Mouse (Mus musculus) neural tube, embryonic 12.5 days (tissue): Measurements from ENCODE around the gene Rnf146. TPM values are rescaled to one million over a fixed set of nuclear protein-coding genes. Genes with fewer than 3 reads are reported as not detected.
A peak's percentile ranks its signal among the peaks of the same experiment; 100 is the strongest.

Experiments used
- ATAC-seq: fragments of 200-750 bp; cut with Nextera tagmentation; 2 replicates; pipeline ENCODE4 v1.8.0; 2017; ENCODE audit warnings: low read depth, mild to moderate bottlenecking, moderate TSS enrichment, moderate library complexity; ENCODE audit not compliant: low FRiP score
- H3K27ac ChIP-seq: fragments of 300-500 bp; sonication (generic); 2 replicates; pipeline ENCODE4 v1.5.1; 2016
- H3K27me3 ChIP-seq: fragments of 300-500 bp; sonication (generic); replicated peaks from 2 replicates; pipeline ENCODE4 v1.6.1; 2016; ENCODE audit warnings: mild to moderate bottlenecking
- H3K36me3 ChIP-seq: fragments of 300-500 bp; sonication (generic); 2 replicates; pipeline ENCODE4 v1.6.1; 2016; ENCODE audit warnings: mild to moderate bottlenecking
- H3K4me1 ChIP-seq: fragments of 300-500 bp; sonication (generic); 2 replicates; pipeline ENCODE4 v1.6.1; 2016
- H3K4me2 ChIP-seq: fragments of 300-500 bp; sonication (generic); replicated peaks from 2 replicates; pipeline ENCODE4 v1.6.1; 2016; ENCODE audit warnings: mild to moderate bottlenecking
- H3K4me3 ChIP-seq: fragments of 300-500 bp; sonication (generic); 2 replicates; pipeline ENCODE4 v1.5.1; 2016
- H3K9ac ChIP-seq: fragments of 300-500 bp; sonication (generic); 2 replicates; pipeline ENCODE4 v1.6.1; 2016; ENCODE audit warnings: mild to moderate bottlenecking
- H3K9me3 ChIP-seq: fragments of 300-500 bp; sonication (generic); 2 replicates; pipeline ENCODE4 v1.6.1; 2016; ENCODE audit warnings: mild to moderate bottlenecking
- WGBS: fragments of 180-500 bp; shearing (Covaris S2); methylation state at CpG from one replicate; pipeline ENCODE4 v1.1.7; 2016; 5-methylcytosine and 5-hydroxymethylcytosine counted together
- polyA plus RNA-seq: library from polyadenylated mRNA; unstranded; fragments of >200 nt; fragmentation: Nextera tagmentation; extraction: Ambion mirVana; gene quantifications from 2 replicates; pipeline ENCODE4 v1.2.1, GENCODE M21; 2016

The Rnf146 gene
- polyA plus RNA-seq, 1 experiment from 2014 or later: 74.7 TPM

DNA sequence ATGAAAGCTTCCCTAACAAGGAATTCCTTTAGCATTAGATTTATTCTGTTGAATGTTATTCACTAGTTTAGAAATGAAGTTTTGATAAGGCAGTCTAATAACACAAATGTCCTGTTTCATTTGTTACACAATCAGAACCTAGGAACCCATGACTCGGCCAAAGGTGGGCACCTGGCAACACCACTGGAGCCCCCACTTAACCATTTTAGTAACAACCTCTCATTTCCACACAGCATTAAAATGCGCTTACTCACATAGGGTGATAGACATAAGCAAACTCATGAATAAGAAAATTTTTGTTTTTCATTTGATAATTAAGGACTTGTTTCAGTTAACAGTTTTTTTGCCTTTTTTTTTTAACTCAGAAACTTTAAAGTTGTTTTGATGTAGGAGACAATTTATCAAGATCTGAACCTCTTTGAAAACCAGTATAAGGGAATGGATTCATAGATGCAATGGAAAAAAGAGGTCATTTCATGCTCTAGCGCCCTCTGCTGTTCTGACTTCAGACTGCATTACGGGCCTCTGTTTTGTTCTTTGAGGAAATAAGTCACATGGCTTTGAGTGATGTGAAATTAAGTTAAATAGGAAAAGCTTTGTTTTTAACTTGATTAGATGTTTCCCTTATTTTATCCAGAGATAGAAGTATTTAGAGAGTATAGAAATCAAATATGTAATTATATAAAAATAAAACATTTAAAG lies 23.7 kb downstream of the Rnf146 start:
- Histone ChIP-seq H3K4me3 (no peak overlapping the region), H3K9me3 (no peaks in the 10 kb centered on the region), H3K36me3 (no peaks in the 10 kb centered on the region), H3K27ac (no peak overlapping the region), H3K4me1 (no peaks in the 10 kb centered on the region), H3K4me2 (no peak overlapping the region), H3K27me3 (no peaks in the 10 kb centered on the region), H3K9ac (no peak overlapping the region)
- WGBS: 59% methylated on average over 4 of the region's 4 CpGs
- ATAC-seq: 0 out of 2 replicates have a peak, but pooled peaks have one; percentile 35

DNA sequence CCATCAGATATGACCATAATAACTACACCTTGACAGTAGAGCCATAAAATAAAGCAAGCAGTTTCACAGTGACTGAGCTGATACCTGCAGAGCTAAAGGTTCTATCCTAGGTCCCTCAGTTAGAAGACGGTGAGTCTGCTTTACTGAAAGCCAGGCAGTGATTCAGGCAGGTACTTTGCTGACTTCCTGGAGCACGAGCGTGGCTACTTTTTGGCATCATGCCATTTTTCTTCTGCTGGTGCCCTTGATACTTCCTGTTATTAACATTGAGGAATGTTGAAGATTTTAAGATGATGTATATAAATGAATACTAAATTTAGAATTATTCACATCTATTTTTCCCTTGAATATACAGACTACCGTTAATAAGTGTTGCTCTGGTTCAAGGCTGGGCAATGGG lies 28.4 kb downstream of the Rnf146 start:
- Histone ChIP-seq H3K4me2 (no peak overlapping the region), H3K27ac (no peak overlapping the region), H3K4me3 (no peak overlapping the region), H3K4me1 (no peaks in the 10 kb centered on the region), H3K9me3 (no peaks in the 10 kb centered on the region), H3K36me3 (no peaks in the 10 kb centered on the region), H3K9ac (no peak overlapping the region), H3K27me3 (no peaks in the 10 kb centered on the region)
- WGBS: 79% methylated on average over 4 of the region's 4 CpGs
- no peak for ATAC-seq

DNA sequence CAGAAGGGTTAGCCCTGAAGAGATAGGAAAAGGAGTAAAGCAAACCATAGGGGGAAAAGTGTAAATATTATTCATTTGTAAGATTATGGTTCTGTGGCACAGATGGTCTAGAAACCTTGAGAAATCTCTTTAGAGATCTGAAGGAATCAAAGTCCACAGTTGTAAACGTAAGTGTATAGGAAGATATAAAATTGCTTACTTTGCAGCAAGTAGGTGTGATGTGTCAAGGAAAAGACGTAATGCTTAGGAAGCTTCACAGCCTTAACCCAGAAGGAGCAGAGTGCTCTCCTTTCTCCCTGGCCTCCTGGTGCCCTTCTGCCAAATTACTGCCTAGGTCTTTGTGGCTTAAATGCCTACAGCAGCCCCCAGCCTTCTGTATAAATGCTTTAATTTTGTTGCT lies 37.4 kb downstream of the Rnf146 start:
- no peak overlapping the region for H3K9ac ChIP-seq
- no peak overlapping the region for H3K4me3 ChIP-seq
- no peak for ATAC-seq
- 89% methylated on average over 2 of the region's 2 CpGs for WGBS
- H3K27me3 ChIP-seq: no peaks in the 10 kb centered on the region
- H3K9me3 ChIP-seq: no peaks in the 10 kb centered on the region
- no peaks in the 10 kb centered on the region for H3K36me3 ChIP-seq
- H3K4me1 ChIP-seq: no peaks in the 10 kb centered on the region
- no peak overlapping the region for H3K27ac ChIP-seq
- no peak overlapping the region for H3K4me2 ChIP-seq

DNA sequence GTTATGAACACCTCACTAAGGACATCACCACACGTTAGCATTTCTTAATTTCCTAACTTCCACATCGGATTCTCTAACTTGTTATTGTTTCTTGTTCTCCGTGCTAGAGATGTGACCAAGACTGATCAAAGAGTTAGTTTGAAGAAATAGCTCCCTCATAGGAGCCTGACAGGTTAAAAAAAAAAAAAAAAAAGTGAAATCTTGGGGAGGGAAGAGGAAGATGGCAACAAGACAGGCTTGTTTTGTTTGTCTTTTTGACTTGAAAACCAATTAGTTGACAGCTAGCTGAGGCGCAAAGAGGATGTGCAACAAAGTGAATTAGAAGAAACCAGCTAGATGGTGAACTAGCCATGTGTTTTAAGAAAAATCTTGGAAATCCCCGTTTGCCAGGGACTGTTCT lies 48.3 kb downstream of the Rnf146 start:
- ATAC-seq: 0 out of 2 replicates have a peak, but pooled peaks have one; percentile 0
- Histone ChIP-seq H3K4me3 (peak overlapping the region; percentile 58; the same call in 1 of the 2 replicates), H3K27ac (no peak overlapping the region), H3K36me3 (no peaks in the 10 kb centered on the region), H3K9me3 (no peaks in the 10 kb centered on the region), H3K27me3 (no peaks in the 10 kb centered on the region), H3K4me2 (peak overlapping the region; percentile 68), H3K4me1 (peaks cover 5% of the 10 kb centered on the region; the same call in 1 of the 2 replicates), H3K9ac (peak overlapping the region; percentile 64; the same call in 1 of the 2 replicates)
- WGBS: 44% methylated on average over 5 of the region's 5 CpGs

DNA sequence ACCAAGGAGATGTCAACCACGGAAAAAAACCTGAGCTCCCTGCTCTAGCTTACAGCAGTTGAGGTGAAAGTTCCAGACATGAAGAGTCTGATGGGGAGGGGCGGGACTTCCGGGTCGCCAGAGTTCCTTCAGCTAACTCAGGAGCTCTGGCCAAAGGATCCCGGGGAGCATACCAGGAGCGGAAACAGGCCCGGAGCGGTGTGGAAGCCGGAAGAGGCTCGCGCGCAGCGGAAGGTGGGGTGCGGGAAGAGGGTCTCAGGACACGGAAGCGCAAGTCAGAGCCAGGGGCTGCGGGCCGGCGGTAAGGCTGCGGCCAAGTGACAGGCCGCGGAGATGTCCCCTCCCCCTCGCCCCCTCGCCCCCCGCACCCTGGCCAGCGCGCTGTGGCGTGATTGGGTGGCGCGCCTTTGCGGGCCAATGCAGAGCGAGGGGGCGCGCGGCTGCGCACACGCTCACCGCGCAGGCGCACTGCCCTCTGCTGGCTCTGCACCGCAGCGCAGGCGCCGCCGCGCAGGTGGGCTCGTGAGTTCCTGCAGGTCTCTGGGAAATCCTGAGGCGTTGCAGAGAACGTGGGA lies 49.1 kb downstream of the Rnf146 start, which contains the start of gene Echdc1:
Gene Echdc1 (plus strand): TSS at position 103 of the 575 bp plus-strand sequence.
- peak; percentile 99 for ATAC-seq
- Histone ChIP-seq H3K36me3 (no peaks in the 10 kb centered on the region), H3K27me3 (no peaks in the 10 kb centered on the region)

DNA sequence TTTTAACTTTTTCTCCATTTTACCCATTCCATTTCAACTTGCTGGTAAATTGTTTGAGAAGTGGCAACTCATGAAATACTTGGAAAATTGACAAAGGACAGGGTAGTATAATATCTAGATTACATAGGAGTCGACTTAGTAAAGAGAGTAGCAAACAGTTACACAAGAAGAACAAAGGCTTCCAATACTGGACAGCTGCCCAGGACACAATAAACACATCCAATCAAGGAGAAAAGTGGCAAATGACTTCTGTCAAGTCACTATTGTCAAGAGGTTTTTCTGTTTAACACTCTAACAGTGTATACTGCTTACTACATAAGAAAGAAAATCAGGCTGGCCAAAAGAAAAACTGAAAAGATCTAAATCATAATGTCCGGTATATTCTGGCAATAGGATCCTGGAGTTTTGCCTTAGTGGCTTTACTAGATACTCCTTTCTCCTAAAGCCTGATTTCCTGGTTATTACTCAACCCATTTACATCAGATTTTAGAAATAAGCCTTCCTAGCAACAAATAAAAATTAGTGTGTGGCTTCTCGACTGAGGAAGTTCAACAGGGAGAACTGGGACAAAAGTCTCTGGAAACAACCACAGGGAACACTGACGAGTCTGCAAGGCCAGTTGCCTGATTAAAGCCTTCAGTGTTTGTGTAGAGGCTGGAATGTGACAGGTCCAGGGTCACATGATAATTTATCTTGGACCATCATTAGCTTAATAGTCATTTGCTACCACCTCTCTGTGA lies 50.6 kb downstream of the Rnf146 start:
- H3K27ac ChIP-seq: no peak overlapping the region
- H3K9ac ChIP-seq: no peak overlapping the region
- H3K36me3 ChIP-seq: no peaks in the 10 kb centered on the region
- H3K27me3 ChIP-seq: no peaks in the 10 kb centered on the region
- 65% methylated on average over 4 of the region's 4 CpGs for WGBS
- ATAC-seq: no peak
- peak overlapping the region; percentile 68; the same call in 1 of the 2 replicates for H3K4me2 ChIP-seq
- H3K4me1 ChIP-seq: peaks cover 5% of the 10 kb centered on the region; the same call in 1 of the 2 replicates
- H3K9me3 ChIP-seq: no peaks in the 10 kb centered on the region
- H3K4me3 ChIP-seq: no peak overlapping the region

More for the DNA sequence above, 49.1 kb downstream of the Rnf146 start, which contains the start of gene Echdc1:
- H3K4me3 ChIP-seq: peak within 1 kb of the TSS; percentile 58
- H3K4me2 ChIP-seq: peak within 1 kb of the TSS; percentile 68
- H3K4me1 ChIP-seq: peaks cover 5% of the 10 kb centered on the region; the same call in 1 of the 2 replicates
- WGBS: under 1% methylated on average over 42 of the region's 49 CpGs
- H3K9me3 ChIP-seq: no peaks in the 10 kb centered on the region
- H3K9ac ChIP-seq: peak within 1 kb of the TSS; percentile 64
- H3K27ac ChIP-seq: peak within 1 kb of the TSS; percentile 73

DNA sequence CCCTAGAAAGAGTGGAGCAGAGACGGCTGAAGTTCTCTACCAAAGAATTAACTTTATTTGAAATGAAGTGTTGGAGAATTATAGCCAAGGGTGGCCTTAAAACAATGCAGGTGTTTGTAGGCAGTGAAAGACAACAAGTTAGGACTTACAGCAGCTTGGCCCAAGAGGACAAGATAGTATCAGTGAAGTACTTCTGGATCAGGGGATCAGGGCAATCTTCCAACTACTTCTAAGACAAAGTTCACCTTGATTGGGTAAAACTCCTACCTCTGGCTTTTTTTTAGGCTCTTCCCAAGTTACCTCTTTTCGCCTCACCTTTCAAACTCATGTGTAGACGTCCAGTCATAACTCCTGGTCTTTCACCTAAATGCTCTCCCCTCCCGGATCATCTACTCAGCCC lies 60.0 kb downstream of the Rnf146 start:
- WGBS: 94% methylated on average over 4 of the region's 4 CpGs
- H3K9me3 ChIP-seq: no peaks in the 10 kb centered on the region
- H3K4me2 ChIP-seq: no peak overlapping the region
- H3K27me3 ChIP-seq: no peaks in the 10 kb centered on the region
- no peak for ATAC-seq
- H3K4me3 ChIP-seq: no peak overlapping the region
- no peak overlapping the region for H3K27ac ChIP-seq
- no peaks in the 10 kb centered on the region for H3K4me1 ChIP-seq
- no peak overlapping the region for H3K9ac ChIP-seq
- H3K36me3 ChIP-seq: no peaks in the 10 kb centered on the region

Other genes starting within 250 kb of the Rnf146 start
- gene Soga3, start 218.6 kb downstream of the Rnf146 start, polyA plus RNA-seq: 79.9 and 80.6 TPM in 2 replicates
- gene Gm49353, start 163.5 kb downstream of the Rnf146 start, polyA plus RNA-seq: 6.1 and 6.7 TPM in 2 replicates
- 12.8 and 13.8 TPM in 2 replicates for gene 9330159F19Rik, start 150.8 kb downstream of the Rnf146 start, polyA plus RNA-seq
- 21.4 and 24.9 TPM in 2 replicates for gene Echdc1, start 49.3 kb downstream of the Rnf146 start, polyA plus RNA-seq
- gene Rspo3, start 173.4 kb upstream of the Rnf146 start, polyA plus RNA-seq: 4.4 and 4.7 TPM in 2 replicates